In genomic region chr10:117432415-117432814, GRCm38 (mm10) we compare ENCODE assay signal across 8 mouse cellular contexts. TPM values are rescaled to one million over a fixed set of nuclear protein-coding genes. Genes with fewer than 3 reads are reported as not detected.
DNase-seq lines count a peak whose midpoint lies in the region; ATAC-seq and TF ChIP-seq lines count a peak whose summit lies in the region.

No protein-coding gene starts in this region.

- no peaks in the 10 kb centered on the region for H3K36me3 ChIP-seq in E14TG2a.4 (ENCODE audit: insufficient read depth, low read length)

- TF ChIP-seq CTCF in E14TG2a.4 (conservative IDR thresholded peaks at IDR 0.05; ENCODE audit: low read length) = peak; percentile 92

- H3K4me1 ChIP-seq in E14TG2a.4 (replicated peaks; ENCODE audit: low read depth, low read length) = peaks cover 37% of the 10 kb centered on the region

- H3K27me3 ChIP-seq in E14TG2a.4 (ENCODE audit: insufficient read depth, low read length) = peaks cover 34% of the 10 kb centered on the region

- peak; percentile 75 for DNase-seq in brain, adult 2 months (ENCODE audit: low read depth, low spot score)
- DNase-seq in heart, postnatal 10 days = peak; percentile 69 to 82
- peak; percentile 68 to 92 for DNase-seq in kidney, postnatal 36 days
- DNase-seq in lung, postnatal 10 days = peak; percentile 83
- DNase-seq in retina, embryonic 14.5 days (ENCODE audit: low spot score) = peak; percentile 82
- DNase-seq in thymus, postnatal 36 days = peak; percentile 75 to 77

- H3K4me3 ChIP-seq in E14TG2a.4 (replicated peaks; ENCODE audit: low read length) = peak overlapping the region; percentile 69

- no peaks in the 10 kb centered on the region for H3K9me3 ChIP-seq in E14TG2a.4 (ENCODE audit: low read length)

- peak; percentile 53; the same call in 1 of the 2 replicates for ATAC-seq in erythroblast, adult 5-6 weeks (replicated peaks; ENCODE audit: low FRiP score, poor library complexity, severe bottlenecking)

- intact Hi-C loops in heart, postnatal 10 days (cut with DNase I) = no loop called here

RNA-seq across cellular contexts. Expression of gene Cpsf6, which starts 52.6 kb away (rescaled TPM):
- total RNA-seq in erythroblast, adult 5-6 weeks (2015; ENCODE audit: low replicate concordance) = 37.6 and 47.7 TPM in 2 replicates
- total RNA-seq in erythroblast, adult 5-6 weeks (2017; ENCODE audit: low replicate concordance) = 36.5 and 47.0 TPM in 2 replicates
- total RNA-seq in heart, postnatal 10 days (2021) = 10 to 100 TPM; 55.7 to 61.6 TPM

Comparison
In these comparisons a context has a peak if more than half of its experiments do, and no peak if none do; other contexts are left out.
1. Peak in every context shown above with its lines: DNase-seq, ATAC-seq and H3K4me3 ChIP-seq.